33 mouse cellular contexts compared by ENCODE assay signal in the genomic region with DNA sequence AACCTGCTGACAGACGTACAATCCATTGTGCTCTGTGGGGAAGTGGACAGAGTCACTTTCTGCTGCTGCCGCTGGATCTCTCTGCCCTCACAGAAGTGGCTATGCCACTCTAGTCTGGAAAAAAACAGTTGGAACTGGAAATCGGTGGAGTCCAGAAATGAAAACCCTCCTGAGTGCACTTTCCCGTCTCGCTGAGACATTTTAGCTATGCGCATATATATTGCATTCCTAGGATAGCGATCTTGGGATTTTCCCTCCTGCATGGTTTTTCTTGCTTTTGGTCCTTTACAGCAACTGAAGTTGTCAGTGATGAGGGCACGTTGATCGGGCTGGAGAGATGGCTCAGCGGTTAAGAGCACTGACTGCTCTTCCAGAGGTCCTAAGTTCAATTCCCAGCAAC. TPM values are rescaled to one million over a fixed set of nuclear protein-coding genes. Genes with fewer than 3 reads are reported as not detected.
A peak's percentile ranks its signal among the peaks of the same experiment; 100 is the strongest.
DNase-seq lines count a peak whose midpoint lies in the region; ATAC-seq and TF ChIP-seq lines count a peak whose summit lies in the region.
"Had no signal": no experiment of that assay in that cellular context is flagged by ENCODE, and none has a peak within 500 bp of the region (broad histone marks: within the 10 kb centered on the region; RNA-seq: fewer than 3 reads in every experiment).

No protein-coding gene starts in this region.

- no peak for TF ChIP-seq POLR2A in kidney, adult 2 months (IDR thresholded peaks at IDR 0.05; ENCODE audit: low read depth, low read length)

- no peak overlapping the region for H3K4me3 ChIP-seq in kidney, adult 2 months (ENCODE audit: insufficient read depth, low read depth, low read length)
- H3K4me3 ChIP-seq in forebrain, embryonic 15.5 days = no peak overlapping the region
- H3K4me3 ChIP-seq: embryonic facial prominence, embryonic 12.5 days; gastrocnemius, adult 2 months; heart, embryonic 13.5 days; hindbrain, embryonic 10.5 days; liver, embryonic 13.5 days had no signal

- peak overlapping the region; percentile 31; the same call in 1 of the 2 replicates for H3K27ac ChIP-seq in kidney, adult 2 months (ENCODE audit: insufficient read depth, low read depth, low read length)
- H3K27ac ChIP-seq in forebrain, embryonic 15.5 days (replicated peaks) = no peak overlapping the region
- H3K27ac ChIP-seq: embryonic facial prominence, embryonic 12.5 days; gastrocnemius, adult 2 months; heart, embryonic 13.5 days; hindbrain, embryonic 10.5 days; liver, embryonic 13.5 days had no signal

- no peaks in the 10 kb centered on the region for H3K36me3 ChIP-seq in kidney, adult 2 months (ENCODE audit: control insufficient read depth, insufficient read depth, low read length)
- no peaks in the 10 kb centered on the region for H3K36me3 ChIP-seq in forebrain, embryonic 15.5 days
- H3K36me3 ChIP-seq: embryonic facial prominence, embryonic 12.5 days; heart, embryonic 13.5 days; hindbrain, embryonic 10.5 days; liver, embryonic 13.5 days had no signal

- no peak for TF ChIP-seq CTCF in kidney, adult 2 months (conservative IDR thresholded peaks at IDR 0.05; ENCODE audit: insufficient read depth, insufficient read length, low read depth, low read length)

- no peak overlapping the region for H3K9ac ChIP-seq in forebrain, embryonic 15.5 days (replicated peaks)
- H3K9ac ChIP-seq: embryonic facial prominence, embryonic 12.5 days; heart, embryonic 13.5 days; liver, embryonic 13.5 days had no signal

- peaks cover 8% of the 10 kb centered on the region; the same call in 1 of the 2 replicates for H3K4me1 ChIP-seq in kidney, adult 2 months (ENCODE audit: control insufficient read depth, insufficient read depth, low read length)
- H3K4me1 ChIP-seq in forebrain, embryonic 15.5 days = peaks cover 10% of the 10 kb centered on the region

- no peaks in the 10 kb centered on the region for H3K27me3 ChIP-seq in kidney, adult 2 months (replicated peaks; ENCODE audit: control insufficient read depth, insufficient read depth, low read length)
- no peaks in the 10 kb centered on the region for H3K27me3 ChIP-seq in forebrain, embryonic 15.5 days
- H3K27me3 ChIP-seq: embryonic facial prominence, embryonic 12.5 days; liver, embryonic 13.5 days had no signal

- WGBS in kidney, adult 2 months = 28% methylated on average over 10 of the region's 10 CpGs
- WGBS in forebrain, embryonic 15.5 days = 62% methylated on average over 10 of the region's 10 CpGs

- H3K9me3 ChIP-seq in forebrain, embryonic 15.5 days = no peaks in the 10 kb centered on the region
- H3K9me3 ChIP-seq: embryonic facial prominence, embryonic 12.5 days; heart, embryonic 13.5 days; hindbrain, embryonic 10.5 days; liver, embryonic 13.5 days had no signal

- H3K4me2 ChIP-seq in forebrain, embryonic 15.5 days (replicated peaks) = no peak overlapping the region
- H3K4me2 ChIP-seq: embryonic facial prominence, embryonic 12.5 days; heart, embryonic 13.5 days; liver, embryonic 13.5 days had no signal

- no peak for ATAC-seq in forebrain, embryonic 15.5 days (replicated peaks)
- ATAC-seq: forebrain, embryonic 14.5 days; hindbrain, embryonic 16.5 days; midbrain, embryonic 16.5 days had no signal

- peak; percentile 37 for DNase-seq in kidney, adult 2 months
- no peak for DNase-seq in kidney, postnatal 10 days
- DNase-seq in 416B (ENCODE audit: low read depth) = peak; percentile 35
- peak; percentile 27 for DNase-seq in NIH3T3 (ENCODE audit: low read depth)
- peak; percentile 12 to 24 for DNase-seq in kidney, postnatal 36 days
- no peak for DNase-seq in urinary bladder, postnatal 10 days (ENCODE audit: low spot score)
- DNase-seq: adrenal gland, adult 8-10 months; cerebellum, adult 9-10 months; embryo, embryonic 11 days; gastrocnemius, adult 2 months; gastrocnemius, postnatal 36 days; heart, postnatal 10 days; layer of hippocampus, postnatal 36 days; left cerebral cortex, postnatal 4 days; liver, embryonic 13.5 days; lung, adult 18-20 months; lung, postnatal 10 days; right cerebral cortex, postnatal 25 days; spleen, adult 18-20 months; thymus, postnatal 14 days had no signal

RNA-seq across cellular contexts. Expression of a gene that starts 4.2 kb away (rescaled TPM):
- polyA plus RNA-seq in kidney, adult 2 months (2012; rRNA removed) = 10.8 and 16.1 TPM in 2 replicates
- polyA plus RNA-seq in forebrain, embryonic 15.5 days (2015; fragmentation: Nextera tagmentation; extraction: Ambion mirVana) = 6.9 and 8.1 TPM in 2 replicates

RNA-seq across cellular contexts. Expression of a gene that starts 6.3 kb away (rescaled TPM):
- not detected in 2 replicates for polyA plus RNA-seq in kidney, adult 2 months (2012; rRNA removed)
- polyA plus RNA-seq in forebrain, embryonic 15.5 days (2015; fragmentation: Nextera tagmentation; extraction: Ambion mirVana) = not detected in 2 replicates
- polyA plus RNA-seq: embryonic facial prominence, embryonic 12.5 days; forebrain, embryonic 14.5 days; heart, embryonic 13.5 days; hindbrain, embryonic 10.5 days; hindbrain, embryonic 16.5 days; intestine, embryonic 14.5 days; large intestine, adult 2 months; limb, embryonic 14.5 days; liver, embryonic 13.5 days; midbrain, embryonic 16.5 days; neural tube, embryonic 11.5 days; stomach, embryonic 16.5 days; urinary bladder, adult 2 months had no signal

RNA-seq across cellular contexts. Expression of a gene that starts 32.5 kb away (rescaled TPM):
- 8.1 and 10.4 TPM in 2 replicates for polyA plus RNA-seq in kidney, adult 2 months (2012; rRNA removed)
- polyA plus RNA-seq in forebrain, embryonic 15.5 days (2015; fragmentation: Nextera tagmentation; extraction: Ambion mirVana) = 10.3 and 12.6 TPM in 2 replicates

RNA-seq across cellular contexts. Expression of a gene that starts 32.6 kb away (rescaled TPM):
- 0.31 and 0.43 TPM in 2 replicates for polyA plus RNA-seq in kidney, adult 2 months (2012; rRNA removed)
- polyA plus RNA-seq in forebrain, embryonic 15.5 days (2015; fragmentation: Nextera tagmentation; extraction: Ambion mirVana) = 9.7 and 10.5 TPM in 2 replicates

RNA-seq across cellular contexts. Expression of a gene that starts 51.1 kb away (rescaled TPM):
- 0.15 and 0.22 TPM in 2 replicates for polyA plus RNA-seq in kidney, adult 2 months (2012; rRNA removed)
- polyA plus RNA-seq in forebrain, embryonic 15.5 days (2015; fragmentation: Nextera tagmentation; extraction: Ambion mirVana) = 84.1 and 88.7 TPM in 2 replicates

Comparison
In these comparisons a context has a peak if more than half of its experiments do, and no peak if none do; other contexts are left out.
1. DNase-seq: peak in kidney, adult 2 months (single experiment), 416B (single experiment), NIH3T3 (single experiment) and kidney, postnatal 36 days (2 of 2); none in kidney, postnatal 10 days (single experiment) and urinary bladder, postnatal 10 days (single experiment).